Mouse (Mus musculus) ES-E14 (cell line): ENCODE data around the gene Gm9918.

Experiments used
- HCFC1 ChIP-seq: IDR thresholded peaks from 2 replicates; pipeline ENCODE4 v1.6.1; 2012; ENCODE audit warnings: low read length, inconsistent platforms, borderline replicate concordance; ENCODE audit not compliant: insufficient read depth
- MAFK ChIP-seq: IDR thresholded peaks from 2 replicates; pipeline ENCODE4 v1.6.1; 2014; ENCODE audit warnings: mild to moderate bottlenecking, low read depth, low read length, inconsistent platforms; ENCODE audit not compliant: insufficient read depth
- ZC3H11A ChIP-seq: IDR thresholded peaks from 2 replicates; pipeline ENCODE4 v1.6.1; 2012; ENCODE audit warnings: low read depth, mild to moderate bottlenecking, inconsistent platforms, low read length, borderline replicate concordance
- ZNF384 ChIP-seq: IDR thresholded peaks from 2 replicates; pipeline ENCODE4 v1.6.1; 2012; ENCODE audit warnings: low read depth, low read length, inconsistent platforms

- TF ChIP-seq ZNF384 (no peak), MAFK (no peak), HCFC1 (no peak), ZC3H11A (no peak)
Observed at GRCm38 (mm10) chr15:102230408-102231321, 39.7 kb upstream of the Gm9918 start.
